Comparison of ENCODE assay signal across 26 mouse cellular contexts in the genomic region with DNA sequence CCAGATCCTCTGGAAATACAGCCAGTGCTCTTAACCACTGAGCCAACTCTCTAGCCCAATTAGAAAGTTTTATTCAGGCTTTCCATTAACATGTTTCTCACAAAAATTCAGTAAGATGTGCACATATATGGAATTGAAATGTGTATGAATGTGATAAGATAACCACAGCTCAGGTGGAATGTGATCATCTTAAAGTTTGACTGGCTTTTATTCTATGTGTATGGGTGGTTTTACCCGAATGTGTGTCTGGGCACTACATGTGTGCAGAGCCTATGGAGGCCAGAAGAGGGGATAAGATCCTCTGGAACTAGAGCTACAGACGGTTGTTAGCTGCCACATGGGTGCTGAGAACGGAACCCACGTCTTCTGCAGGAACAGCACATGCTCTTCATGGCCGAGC. TPM values are rescaled to one million over a fixed set of nuclear protein-coding genes. Genes with fewer than 3 reads are reported as not detected.
"Had no signal": no experiment of that assay in that cellular context is flagged by ENCODE, and none has a peak within 500 bp of the region (broad histone marks: within the 10 kb centered on the region; RNA-seq: fewer than 3 reads in every experiment).

No protein-coding gene starts in this region.

- ATAC-seq: intestine, postnatal 0 days; lung, postnatal 0 days had no signal

- H3K9ac ChIP-seq: limb, embryonic 13.5 days; lung, embryonic 14.5 days; stomach, embryonic 15.5 days had no signal

- H3K4me1 ChIP-seq: limb, embryonic 10.5 days; limb, embryonic 13.5 days; stomach, embryonic 15.5 days had no signal

- H3K4me2 ChIP-seq: limb, embryonic 13.5 days; lung, embryonic 14.5 days; midbrain, embryonic 11.5 days; stomach, embryonic 15.5 days had no signal

- DNase-seq: kidney, adult 2 months; kidney, postnatal 25 days; layer of hippocampus, adult 9-11 months; lung, embryonic 14.5 days; midbrain, embryonic 14.5 days; right cerebral cortex, adult 18-20 months; right cerebral cortex, postnatal 14 days; right cerebral cortex, postnatal 4 days; thymus, postnatal 36 days had no signal

- H3K27me3 ChIP-seq: limb, embryonic 13.5 days; stomach, embryonic 15.5 days had no signal

- H3K36me3 ChIP-seq: limb, embryonic 10.5 days; limb, embryonic 13.5 days; stomach, embryonic 15.5 days had no signal

- H3K4me3 ChIP-seq: layer of hippocampus, adult 2 months; limb, embryonic 10.5 days; limb, embryonic 13.5 days; megakaryocyte, embryonic 14.5 days; stomach, embryonic 15.5 days had no signal

- H3K27ac ChIP-seq: kidney, postnatal 0 days; layer of hippocampus, adult 2 months; limb, embryonic 10.5 days; limb, embryonic 13.5 days; macrophage; stomach, embryonic 15.5 days had no signal

- H3K9me3 ChIP-seq: limb, embryonic 10.5 days; limb, embryonic 13.5 days; megakaryocyte, embryonic 14.5 days; stomach, embryonic 15.5 days had no signal

RNA-seq across cellular contexts. Expression of a gene that starts 11.2 kb away (rescaled TPM):
- total RNA-seq: layer of hippocampus, adult 2 months; layer of hippocampus, postnatal 25 days; left cerebral cortex, adult 18-20 months; left cerebral cortex, postnatal 25 days; midbrain, postnatal 0 days had no signal
- polyA plus RNA-seq: kidney, adult 2 months; kidney, embryonic 14.5 days; limb, embryonic 10.5 days; limb, embryonic 13.5 days; lung, embryonic 14.5 days; lung, postnatal 0 days; macrophage; midbrain, embryonic 11.5 days; midbrain, embryonic 14.5 days; neural tube, embryonic 11.5 days; neural tube, embryonic 14.5 days had no signal

RNA-seq across cellular contexts. Expression of a gene that starts 50.5 kb away (rescaled TPM):
- total RNA-seq: layer of hippocampus, postnatal 25 days; left cerebral cortex, adult 18-20 months; left cerebral cortex, postnatal 25 days; midbrain, postnatal 0 days had no signal
- polyA plus RNA-seq: macrophage; midbrain, embryonic 14.5 days; neural tube, embryonic 14.5 days had no signal
